Mouse (Mus musculus): ENCODE results near the gene Miox.

Miox gene

GRCm38 (mm10) chr15:89363051-89363450 lies 28.9 kb downstream of the Miox start:
- DNase-seq (ENCODE audit: low read depth in 1 of 2, low spot score in 2 of 2) = no peak

GRCm38 (mm10) chr15:89365141-89365551 lies 30.9 kb downstream of the Miox start:
- DNase-seq (ENCODE audit: low read depth in 1 of 2, low spot score in 2 of 2) = no peak

DNA sequence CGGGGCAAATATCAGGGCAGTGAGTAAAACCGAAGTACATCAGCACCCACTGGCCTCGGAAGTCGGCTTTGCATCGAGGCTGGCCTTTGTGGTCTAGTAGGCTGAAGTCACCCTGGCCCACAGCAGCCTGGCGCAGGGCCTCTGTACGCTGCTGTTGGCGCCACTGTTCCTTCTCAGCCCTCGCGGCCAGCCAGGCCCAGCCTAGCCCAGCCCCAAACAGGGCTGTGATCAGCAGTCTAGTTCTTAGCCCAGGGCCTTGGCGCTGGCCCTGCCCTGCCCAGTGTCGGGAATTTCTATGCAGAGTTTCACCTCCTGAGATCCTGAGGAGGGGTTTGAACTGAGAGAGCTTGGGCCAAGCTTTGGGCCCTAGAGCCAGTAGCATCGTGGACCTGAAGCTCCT lies 37.9 kb downstream of the Miox start:
- DNase-seq (ENCODE audit: low read depth in 1 of 2, low spot score in 2 of 2) = no peak

DNA sequence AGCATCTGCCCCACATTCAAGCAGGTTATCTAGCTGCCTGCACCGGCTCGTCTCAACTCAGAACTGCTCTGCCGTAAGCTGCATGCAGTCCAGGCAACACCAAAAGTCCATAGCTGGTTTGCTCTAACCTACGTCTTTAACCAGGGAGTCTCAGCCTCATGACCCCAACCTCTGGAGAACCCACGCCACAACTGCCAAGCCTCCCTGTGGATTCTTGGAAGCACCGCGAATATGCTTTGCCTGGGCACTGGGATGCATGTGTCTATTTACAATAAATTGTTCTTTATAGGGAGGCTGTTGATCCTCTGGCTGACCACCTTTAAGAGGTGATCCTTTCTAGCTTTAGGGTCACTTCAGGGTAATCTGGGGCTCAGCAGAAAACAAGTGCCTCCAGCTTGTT lies 38.3 kb downstream of the Miox start:
- DNase-seq (ENCODE audit: low read depth in 1 of 2, low spot score in 2 of 2) = no peak

GRCm38 (mm10) chr15:89373027-89373761 lies 39.0 kb downstream of the Miox start:
- peak; percentile 55 to 75 for DNase-seq (ENCODE audit: low read depth in 1 of 2, low spot score in 2 of 2)

DNA sequence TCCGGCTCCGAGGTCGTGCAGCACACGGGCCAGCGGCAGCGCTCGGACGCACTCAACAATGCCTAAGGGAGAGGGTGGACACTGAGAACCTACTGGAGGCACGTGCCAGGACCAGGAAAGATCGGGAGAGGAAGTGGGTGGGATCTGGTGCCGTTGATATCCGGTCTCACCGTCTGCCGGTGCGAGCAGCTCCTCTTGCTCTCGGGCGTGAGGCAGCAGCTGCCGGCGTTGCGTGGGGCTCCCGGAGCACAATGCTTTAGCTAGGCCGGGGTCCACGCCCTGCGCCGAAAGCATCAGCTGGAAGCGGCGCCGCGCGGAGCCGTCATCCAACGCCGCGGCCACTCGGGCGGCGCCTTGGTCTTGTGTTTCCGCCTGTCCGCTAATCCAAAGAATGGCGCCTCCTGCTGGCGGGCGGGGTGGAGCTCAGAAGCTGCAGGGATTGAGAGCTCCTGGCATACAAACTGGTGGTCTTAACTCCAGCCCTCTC lies 39.6 kb downstream of the Miox start, which contains the start of gene Sco2:
Gene Sco2, minus strand, starts transcription at position 85 of the 487 bp plus-strand sequence.
- peak; percentile 71 to 86 for DNase-seq (ENCODE audit: low read depth in 1 of 2, low spot score in 2 of 2)

GRCm38 (mm10) chr15:89374340-89374739 lies 40.1 kb downstream of the Miox start:
- no peak for DNase-seq (ENCODE audit: low read depth in 1 of 2, low spot score in 2 of 2)

DNA sequence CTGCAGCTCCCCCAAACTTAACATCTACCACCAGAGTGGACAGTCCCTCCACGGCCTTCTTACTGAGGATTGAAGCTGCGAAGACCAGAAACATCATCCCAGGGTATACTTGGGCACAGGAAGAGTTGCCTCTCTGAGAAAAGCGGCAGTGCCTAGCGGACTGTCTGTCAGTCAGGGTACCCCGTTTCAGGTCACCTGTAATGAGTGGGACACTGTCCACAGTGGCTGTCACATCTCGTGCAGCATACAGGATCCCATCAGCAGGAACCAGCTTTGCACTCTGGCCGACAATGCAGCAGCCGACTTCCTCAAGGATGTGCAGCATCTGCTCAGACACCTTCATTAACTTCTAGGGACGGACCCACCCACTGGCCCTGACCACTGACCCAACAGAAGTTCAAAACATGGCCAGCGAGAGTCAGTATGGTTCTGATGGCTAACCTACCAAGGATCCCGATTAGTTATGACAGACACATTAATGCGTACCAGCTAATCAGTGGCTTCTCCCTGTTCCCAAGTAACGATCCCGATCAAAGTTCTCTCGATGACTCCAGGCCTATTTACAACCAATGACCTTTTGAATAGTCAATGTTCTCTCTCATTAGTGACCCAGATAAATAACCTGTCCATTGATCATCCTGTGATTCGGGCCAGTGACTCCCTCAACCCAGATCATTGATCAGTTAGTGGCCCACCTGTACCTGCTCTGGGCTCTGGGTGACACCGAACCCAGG lies 40.8 kb downstream of the Miox start:
- no peak for DNase-seq (ENCODE audit: low read depth in 1 of 2, low spot score in 2 of 2)

- DNase-seq (ENCODE audit: low read depth in 1 of 2, low spot score in 2 of 2) = no peak
These were observed 41.8 kb downstream of the Miox start for GRCm38 (mm10) chr15:89376040-89376439.

DNA sequence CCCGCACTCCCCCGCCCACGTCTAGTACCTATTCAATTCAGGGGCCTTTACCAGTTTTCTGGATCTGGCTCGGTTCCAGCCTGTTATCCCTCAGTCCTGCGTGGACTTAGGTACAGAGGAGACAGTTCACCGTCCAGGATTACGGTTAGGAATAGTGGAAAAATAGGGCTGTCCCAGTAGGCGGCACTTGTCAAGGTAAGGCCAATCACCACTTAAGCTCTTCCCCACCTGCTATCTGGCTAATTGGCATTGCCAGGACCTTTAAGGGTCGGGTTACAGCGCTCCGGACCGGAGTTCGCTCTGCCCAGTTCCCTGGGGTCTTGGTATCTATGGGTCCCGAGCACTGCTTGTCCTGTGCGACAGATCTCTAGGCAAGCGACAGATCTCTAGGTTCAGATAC lies 42.8 kb downstream of the Miox start, which contains the start of gene Tymp:
Gene Tymp, minus strand, starts transcription at position 83 of the 400 bp plus-strand sequence.
- no peak for DNase-seq (ENCODE audit: low read depth in 1 of 2, low spot score in 2 of 2)

DNA sequence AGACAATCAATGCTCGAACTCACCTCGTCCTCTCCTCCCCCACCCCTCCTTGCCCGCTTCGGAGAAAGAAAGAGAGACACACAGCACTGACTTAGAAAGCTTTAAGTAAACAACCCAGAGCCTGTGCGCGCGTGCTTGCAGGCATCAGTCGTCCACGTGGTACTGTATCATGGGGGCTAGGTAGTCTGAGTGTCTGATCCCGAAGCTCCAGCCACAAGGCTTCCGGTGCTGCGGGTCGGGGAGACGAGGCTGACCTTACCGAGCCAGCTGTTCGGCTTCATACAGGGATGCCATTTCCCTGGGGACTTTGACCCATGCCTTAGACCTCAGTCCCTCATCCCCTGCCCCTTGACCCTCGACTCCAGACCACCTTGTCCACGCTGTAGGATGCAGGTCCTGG lies 43.2 kb downstream of the Miox start:
- DNase-seq (ENCODE audit: low read depth in 1 of 2, low spot score in 2 of 2) = no peak

DNA sequence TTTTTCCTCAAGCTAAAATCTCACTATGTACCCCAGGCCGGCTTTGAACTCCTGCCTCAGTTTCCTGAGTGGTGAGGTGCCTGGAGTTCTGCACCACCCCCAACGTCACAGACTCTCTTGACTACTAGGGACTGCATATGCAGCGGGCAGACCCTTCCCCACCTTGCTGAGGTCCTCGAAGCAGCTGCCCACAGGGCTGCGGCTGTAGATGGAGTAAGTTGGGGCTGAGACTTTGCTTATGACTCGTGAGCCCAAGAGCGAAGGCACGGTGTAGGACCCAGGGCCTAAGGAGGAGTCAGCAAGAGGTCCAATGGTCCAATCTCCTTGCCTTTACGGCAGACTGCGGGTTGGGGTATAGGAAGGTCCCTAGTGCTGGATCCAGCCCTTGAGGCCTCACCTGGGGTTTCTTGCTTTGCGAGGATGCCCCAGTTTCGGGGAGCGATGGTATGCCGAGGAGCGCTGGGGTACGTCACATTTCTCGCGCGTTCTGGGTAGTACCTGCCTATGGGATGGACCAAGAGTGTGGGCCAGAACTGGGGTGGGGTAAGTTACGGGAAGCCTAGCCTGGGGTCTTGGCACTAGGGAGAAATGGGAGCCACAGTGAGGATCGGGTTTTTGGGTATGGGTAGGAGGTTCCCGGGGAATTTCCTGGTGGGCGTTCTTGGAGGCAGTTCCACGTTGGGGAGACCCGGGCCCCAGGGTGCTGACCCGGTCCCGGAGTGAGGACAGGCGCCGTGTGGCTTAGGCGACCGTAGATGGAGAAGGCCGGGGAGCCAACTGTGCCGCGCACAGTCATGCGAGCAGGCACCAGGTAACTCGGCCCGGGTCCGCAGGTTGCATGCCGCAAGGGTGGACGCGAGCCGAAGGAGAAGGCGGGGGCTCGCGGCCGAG lies 44.0 kb downstream of the Miox start:
- DNase-seq (ENCODE audit: low read depth in 1 of 2, low spot score in 2 of 2) = no peak

DNA sequence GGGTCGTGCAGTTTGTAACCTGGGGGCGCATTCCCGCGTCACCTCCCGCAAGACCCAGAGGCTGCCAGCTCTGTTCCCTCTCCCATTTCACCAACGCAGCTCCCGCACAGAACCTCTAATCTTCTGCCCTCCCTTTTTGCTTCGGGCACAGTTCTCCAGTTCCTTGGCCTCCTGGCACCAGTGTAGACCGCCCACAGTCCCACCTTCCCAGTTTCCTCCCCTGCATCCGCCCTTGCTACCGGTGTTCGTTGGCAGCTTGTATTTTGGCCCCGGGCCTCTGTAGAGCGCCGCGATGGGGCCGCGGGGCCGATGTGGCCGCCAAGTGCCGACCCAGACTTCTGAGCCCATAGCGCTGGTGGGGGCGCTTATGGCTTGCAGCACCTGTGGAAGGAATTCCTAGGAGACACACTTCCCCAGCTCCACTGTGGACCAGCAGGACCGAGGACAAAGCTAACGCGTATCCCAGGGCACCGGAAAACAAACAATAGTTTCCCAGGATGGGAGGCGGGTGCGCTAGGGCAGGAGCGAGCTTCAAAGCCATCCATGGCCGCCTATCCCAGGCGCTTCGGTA lies 44.7 kb downstream of the Miox start, which contains the start of gene Odf3b:
Gene Odf3b, minus strand, starts transcription at position 452 of the 571 bp plus-strand sequence.
- DNase-seq (ENCODE audit: low read depth in 1 of 2, low spot score in 2 of 2) = no peak

GRCm38 (mm10) chr15:89379429-89379828 lies 45.2 kb downstream of the Miox start:
- DNase-seq (ENCODE audit: low read depth in 1 of 2, low spot score in 2 of 2) = no peak

GRCm38 (mm10) chr15:89384617-89385016 lies 50.4 kb downstream of the Miox start, which contains the start of gene Klhdc7b:
Gene Klhdc7b, plus strand, starts transcription at chr15:89384917.
- no peak for DNase-seq (ENCODE audit: low read depth in 1 of 2, low spot score in 2 of 2)

Measured in monocyte, adult 2 months (primary cell).